Mouse (Mus musculus): ENCODE results near the gene Ucp2.

Gene Ucp2

DNA sequence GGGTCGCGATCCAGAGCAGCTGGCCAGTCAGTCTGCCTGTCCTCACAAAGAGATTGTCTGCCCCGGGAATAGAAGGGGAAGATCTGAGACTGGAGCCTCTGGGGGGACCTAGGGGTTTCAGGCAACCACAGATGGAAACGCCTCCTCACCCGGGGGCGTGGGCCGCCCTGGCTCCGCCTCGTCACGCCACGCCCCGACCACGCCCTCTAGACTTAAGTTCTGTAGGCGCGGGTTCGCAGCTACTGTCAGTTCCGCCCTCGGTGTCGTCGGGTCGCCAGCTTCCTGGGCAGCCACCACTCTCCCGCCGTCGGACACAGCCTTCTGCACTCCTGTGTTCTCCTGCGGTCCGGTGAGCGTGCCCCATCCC lies at the start of gene Ucp2:
Ucp2 (plus strand) TSS at position 221 of the 367 bp plus-strand sequence.
- in situ Hi-C loops (cut with MseI, MboI), result no loop called here

DNA sequence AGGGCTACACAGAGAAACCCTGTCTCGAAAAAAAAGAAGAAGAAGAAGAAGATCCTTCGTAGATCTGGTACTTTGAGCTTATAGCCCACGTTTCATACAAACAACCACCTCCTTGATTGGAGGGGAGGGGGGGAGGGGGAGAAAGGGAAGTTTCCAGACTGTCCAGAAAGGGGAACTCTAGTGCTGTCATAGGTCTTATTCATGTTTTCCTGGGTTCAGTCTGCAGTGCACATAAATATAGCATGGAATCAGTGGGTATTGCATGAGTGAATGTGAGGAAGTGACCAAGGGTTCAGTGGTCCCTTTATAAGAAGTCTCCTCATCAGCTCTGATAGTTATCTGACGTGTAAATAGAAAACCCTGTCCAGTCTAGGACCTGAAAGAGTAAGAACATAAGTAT lies 49.4 kb upstream of the Ucp2 start:
- in situ Hi-C loops (cut with MseI, MboI), result no loop called here

GRCm38 (mm10) chr7:100446271-100446670 lies 46.9 kb upstream of the Ucp2 start:
- in situ Hi-C loops (cut with MseI, MboI), result no loop called here

GRCm38 (mm10) chr7:100448530-100448929 lies 44.6 kb upstream of the Ucp2 start:
- in situ Hi-C loops (cut with MseI, MboI), result no loop called here

DNA sequence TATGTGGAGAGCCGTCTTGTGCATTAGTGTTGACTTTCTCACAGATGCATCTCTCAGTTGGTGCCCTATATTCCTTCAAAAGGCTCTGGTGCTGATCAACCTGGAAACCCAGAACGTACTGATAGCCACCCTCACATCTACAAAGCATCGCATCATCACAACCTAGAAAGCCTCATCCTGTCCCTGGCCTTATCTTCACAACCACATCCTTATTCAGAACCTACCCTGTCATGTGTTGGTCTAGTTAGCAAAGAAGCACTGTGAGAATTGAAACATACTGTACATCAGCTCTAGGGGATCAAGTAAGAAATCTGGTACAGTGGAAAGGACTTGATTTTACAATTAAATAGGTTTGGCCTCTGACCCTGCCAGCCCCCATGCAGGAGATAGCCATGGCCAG lies 44.2 kb upstream of the Ucp2 start:
- in situ Hi-C loops (cut with MseI, MboI), result no loop called here

- in situ Hi-C loops (cut with MseI, MboI), result no loop called here
These were observed 35.0 kb upstream of the Ucp2 start for GRCm38 (mm10) chr7:100458153-100458552.

- in situ Hi-C loops (cut with MseI, MboI), result no loop called here
These were observed 33.3 kb upstream of the Ucp2 start for GRCm38 (mm10) chr7:100459862-100460261.

DNA sequence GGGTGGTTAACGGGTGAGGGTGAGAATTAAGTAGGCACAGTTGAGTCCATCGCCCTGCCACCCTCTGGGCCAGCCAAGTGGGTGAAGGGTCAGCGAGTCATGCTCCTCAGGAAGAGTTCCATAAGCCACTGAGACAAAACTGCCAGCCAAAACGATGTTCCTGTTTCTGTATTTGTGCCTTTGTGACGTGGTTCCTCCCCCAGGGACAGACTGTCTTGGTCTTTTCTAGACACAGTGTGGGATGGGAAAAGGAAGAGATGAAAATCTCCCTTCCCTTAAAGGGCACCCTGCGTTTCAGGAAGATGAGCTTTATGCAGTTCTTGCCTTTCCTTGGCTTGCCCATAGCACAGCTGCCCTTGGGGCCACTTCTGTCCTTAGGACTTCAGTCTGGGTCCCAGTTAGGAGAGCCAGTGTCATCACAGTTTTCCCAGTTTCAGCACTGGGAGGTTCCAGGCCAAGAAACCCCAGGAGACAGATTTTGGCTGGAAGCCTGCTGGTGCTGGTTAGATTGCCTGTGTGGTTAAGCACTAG lies 31.5 kb upstream of the Ucp2 start:
- in situ Hi-C loops (cut with MseI, MboI), result no loop called here

GRCm38 (mm10) chr7:100463194-100463593 lies 29.9 kb upstream of the Ucp2 start:
- in situ Hi-C loops (cut with MseI, MboI), result no loop called here

DNA sequence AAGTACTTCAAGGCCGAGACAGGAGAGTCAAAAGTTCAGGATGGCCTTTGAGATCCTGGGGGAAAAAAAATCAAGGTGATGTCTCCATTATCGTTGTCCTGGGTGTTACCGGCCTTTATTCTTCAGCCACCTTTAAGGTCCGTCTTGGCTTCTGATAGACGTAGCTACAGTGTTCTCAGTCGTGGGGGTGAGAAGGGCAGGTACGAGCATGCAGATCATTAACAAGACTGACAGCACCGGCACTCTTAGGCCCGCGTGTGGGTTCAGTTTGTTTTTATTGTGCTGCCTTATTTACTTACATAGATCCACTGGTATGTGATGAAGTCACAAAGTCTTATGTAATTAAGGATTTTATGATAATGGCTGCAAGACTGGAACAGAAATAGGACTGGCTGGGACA lies 29.4 kb upstream of the Ucp2 start:
- in situ Hi-C loops (cut with MseI, MboI), result no loop called here

- in situ Hi-C loops (cut with MseI, MboI), result no loop called here
These were observed 28.9 kb upstream of the Ucp2 start for GRCm38 (mm10) chr7:100464248-100464647.

DNA sequence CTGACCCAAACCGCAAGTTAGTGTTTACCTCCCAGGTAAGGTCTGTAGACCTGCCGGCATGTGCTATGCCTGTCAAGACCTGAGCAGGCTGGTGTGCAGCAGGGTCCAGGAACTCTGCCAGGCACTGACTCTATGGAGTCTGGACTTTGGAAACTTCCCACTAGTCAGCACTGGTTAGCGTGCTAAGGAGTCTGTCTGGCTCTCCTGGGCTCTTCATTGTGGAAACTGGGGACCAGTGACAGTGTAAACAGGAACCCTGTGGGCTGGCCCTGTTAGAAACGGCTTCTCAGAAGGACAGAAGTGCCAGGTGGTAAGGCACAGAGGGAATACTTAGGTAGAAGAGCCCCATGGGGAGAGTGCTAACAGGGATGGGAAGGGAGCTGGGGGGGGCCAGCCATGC lies 27.9 kb upstream of the Ucp2 start:
- in situ Hi-C loops (cut with MseI, MboI), result no loop called here

DNA sequence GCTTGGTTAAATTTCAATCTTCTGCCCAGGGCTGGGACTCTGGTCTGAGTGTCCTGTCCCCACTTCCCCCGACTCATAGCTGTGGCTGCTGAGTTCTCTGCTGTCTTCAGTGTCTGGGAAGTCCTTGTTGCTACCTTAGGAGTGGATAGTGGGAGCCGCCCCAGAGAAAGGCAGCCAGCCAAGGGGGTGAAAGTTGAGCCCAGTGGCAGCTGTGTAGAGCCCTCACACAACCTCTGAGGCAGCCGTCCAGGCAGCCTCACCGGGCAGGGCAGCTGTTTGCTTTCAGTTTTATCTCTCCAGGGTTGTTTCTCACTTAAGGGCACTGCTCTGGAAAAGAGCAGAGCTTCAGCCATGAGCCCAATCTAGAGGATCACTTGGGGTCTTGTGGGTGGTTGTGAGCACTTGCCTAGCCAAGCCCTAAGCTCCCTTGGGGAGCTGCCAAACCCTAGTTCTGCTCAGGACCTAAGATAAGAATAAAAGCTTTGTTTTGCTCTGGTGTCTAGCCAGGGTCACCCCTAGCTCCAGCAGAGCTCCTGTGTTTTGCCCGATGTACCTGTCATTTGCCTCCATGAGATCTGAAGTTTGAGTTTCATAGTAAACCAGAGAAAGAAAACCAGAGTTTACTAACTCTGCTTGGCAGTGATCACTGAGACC lies 27.4 kb upstream of the Ucp2 start:
- in situ Hi-C loops (cut with MseI, MboI), result no loop called here

DNA sequence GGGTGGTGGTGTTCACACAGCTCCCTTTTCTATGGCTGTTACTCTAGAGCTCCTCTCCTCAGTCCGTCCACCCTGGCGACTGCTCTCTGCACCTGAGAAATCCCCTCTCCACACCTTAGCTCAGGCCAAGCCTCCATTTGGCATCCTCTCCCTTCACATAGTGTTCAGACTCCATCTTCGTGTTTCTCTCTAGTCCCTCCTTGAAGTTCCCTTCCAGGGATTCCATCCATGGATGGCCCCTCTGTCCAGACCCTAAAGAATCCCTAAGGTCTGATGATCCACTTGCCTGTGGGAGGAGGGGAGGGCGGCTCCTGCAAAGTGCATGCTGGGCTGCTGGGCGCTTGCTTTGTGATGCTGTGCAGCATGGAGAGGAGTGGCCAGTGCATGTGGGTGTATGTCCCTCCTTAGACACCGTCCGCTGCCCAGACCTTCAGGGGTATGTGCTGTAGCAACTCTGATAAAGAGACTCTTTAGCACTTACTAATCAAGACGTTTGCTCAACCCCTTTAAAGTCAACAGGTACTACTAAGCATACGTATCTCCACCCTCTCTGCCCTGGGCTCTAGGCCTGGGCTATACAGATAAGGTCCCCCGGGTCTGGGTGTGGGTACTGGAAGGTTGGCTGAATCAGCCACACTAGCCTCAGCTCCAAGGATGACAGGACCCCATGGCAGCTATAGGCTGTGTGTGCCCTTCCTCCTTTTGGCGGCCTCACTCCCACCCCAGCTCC lies 26.2 kb upstream of the Ucp2 start:
- in situ Hi-C loops (cut with MseI, MboI), result no loop called here

- in situ Hi-C loops (cut with MseI, MboI), result no loop called here
These were observed 24.4 kb upstream of the Ucp2 start for GRCm38 (mm10) chr7:100468761-100469160.

GRCm38 (mm10) chr7:100469502-100469901 lies 23.6 kb upstream of the Ucp2 start:
- in situ Hi-C loops (cut with MseI, MboI), result no loop called here

DNA sequence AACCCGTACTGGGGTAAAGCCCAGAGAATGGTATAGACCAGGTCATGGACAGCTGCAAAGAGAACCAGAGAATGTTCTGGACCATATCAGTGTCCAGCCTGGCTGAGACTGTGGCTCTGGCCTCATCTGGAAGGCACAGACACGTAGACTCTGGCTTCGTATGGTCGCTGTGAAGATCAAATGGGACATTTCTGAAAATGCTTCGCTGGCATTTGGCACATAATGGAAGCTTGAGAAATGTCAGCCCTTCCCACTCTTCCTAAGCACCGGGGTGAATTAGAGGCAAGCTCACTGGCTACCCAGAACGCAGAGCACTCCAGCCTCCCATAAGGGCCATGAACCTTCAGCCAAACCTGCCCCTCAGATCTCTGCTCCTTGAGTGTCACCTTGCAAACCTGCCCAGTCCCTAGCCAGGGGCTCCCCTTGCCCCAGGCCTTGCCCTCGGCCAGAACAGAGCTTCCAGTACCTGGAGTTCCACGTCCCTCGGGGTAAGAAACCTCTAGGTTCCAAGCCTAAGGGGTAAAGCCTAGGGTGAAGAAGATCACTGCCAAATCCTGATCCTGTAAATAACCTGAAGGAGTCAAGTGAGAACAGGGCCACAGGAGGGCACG lies 22.2 kb upstream of the Ucp2 start:
- in situ Hi-C loops (cut with MseI, MboI), result no loop called here

GRCm38 (mm10) chr7:100471407-100471797 lies 21.7 kb upstream of the Ucp2 start:
- in situ Hi-C loops (cut with MseI, MboI), result no loop called here

- in situ Hi-C loops (cut with MseI, MboI), result no loop called here
These were observed 20.4 kb upstream of the Ucp2 start, which contains the start of gene Ucp3 for GRCm38 (mm10) chr7:100472777-100473176. Gene Ucp3 (plus strand): TSS chr7:100472990.

DNA sequence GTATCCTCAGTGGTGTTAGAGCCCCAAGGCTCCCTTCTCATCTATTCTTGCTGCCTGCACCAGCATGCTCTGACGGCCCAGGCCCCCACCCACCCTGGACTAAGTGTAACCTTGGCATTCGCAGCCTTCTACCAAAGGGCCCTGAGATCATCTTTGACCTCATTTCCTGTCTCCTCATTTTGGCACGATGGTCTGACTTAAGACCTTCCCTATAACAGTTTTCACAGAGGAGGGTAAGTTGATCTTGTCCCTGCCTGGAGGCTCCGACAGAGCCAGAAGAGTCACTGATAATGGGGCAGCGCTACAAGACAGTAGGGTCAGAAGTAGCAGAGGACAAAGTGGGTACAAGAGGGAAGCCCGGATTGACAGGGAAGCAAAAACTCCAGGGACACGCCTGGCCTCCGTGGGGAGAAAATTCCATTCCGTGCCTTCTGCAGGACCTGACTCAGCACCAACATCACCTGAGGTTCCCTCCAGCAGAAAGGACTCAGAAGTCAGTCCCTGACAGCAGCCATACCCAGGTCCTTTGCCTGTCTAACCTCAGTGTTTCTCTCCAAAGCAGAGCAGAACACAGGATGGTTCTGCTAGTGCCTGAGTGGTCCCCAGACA lies 19.2 kb upstream of the Ucp2 start:
- in situ Hi-C loops (cut with MseI, MboI), result no loop called here

DNA sequence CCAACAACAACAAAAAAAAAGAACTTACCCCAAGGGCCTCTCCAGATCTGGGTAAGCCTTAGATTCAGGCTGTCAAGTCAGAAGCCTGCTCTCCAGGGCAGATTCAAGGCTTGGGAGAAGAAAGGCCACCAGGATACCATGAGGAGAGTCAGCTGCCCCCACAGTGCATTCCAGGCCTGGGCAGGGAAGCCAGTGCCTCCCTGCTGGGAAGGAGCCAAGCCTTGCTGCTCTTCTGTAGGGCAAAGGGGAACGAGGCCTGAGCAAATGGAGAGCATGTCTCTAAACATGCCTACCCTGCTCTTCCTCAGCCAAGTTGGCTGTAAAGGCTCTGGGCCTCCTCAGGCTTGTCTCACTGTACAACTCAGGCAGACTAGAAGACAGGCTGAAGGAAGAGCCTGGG lies 18.5 kb upstream of the Ucp2 start:
- in situ Hi-C loops (cut with MseI, MboI), result no loop called here

GRCm38 (mm10) chr7:100479100-100479822 lies 13.9 kb upstream of the Ucp2 start:
- in situ Hi-C loops (cut with MseI, MboI), result no loop called here
